Mouse (Mus musculus) bone marrow macrophage, adult 2 months (primary cell): ENCODE measurements around the gene Hdac6.

Source experiments
- CTCF ChIP-seq: IDR thresholded peaks from 2 replicates; pipeline ENCODE4 v1.5.1; 2012; ENCODE audit warnings: low read depth, mild to moderate bottlenecking, low read length, moderate library complexity
- POLR2A ChIP-seq: IDR thresholded peaks from 2 replicates; pipeline ENCODE4 v1.6.1; 2012; ENCODE audit warnings: mild to moderate bottlenecking, low read depth, low read length, borderline replicate concordance

GRCm38 (mm10) chrX:7904441-7904840, 43.2 kb downstream of the Hdac6 start:
- no peak for TF ChIP-seq CTCF
- no peak for TF ChIP-seq POLR2A
